Comparison of ENCODE assay signal across 11 mouse cellular contexts in genomic region chr9:96537615-96537919, GRCm38 (mm10). TPM values are rescaled to one million over a fixed set of nuclear protein-coding genes. Genes with fewer than 3 reads are reported as not detected.
DNase-seq lines count a peak whose midpoint lies in the region; ATAC-seq and TF ChIP-seq lines count a peak whose summit lies in the region.
"Had no signal": no experiment of that assay in that cellular context is flagged by ENCODE, and none has a peak within 500 bp of the region (broad histone marks: within the 10 kb centered on the region; RNA-seq: fewer than 3 reads in every experiment).

No protein-coding gene starts in this region.

- H3K9ac ChIP-seq in forebrain, embryonic 15.5 days (replicated peaks) = no peak overlapping the region
- H3K9ac ChIP-seq in forebrain, embryonic 11.5 days (ENCODE audit: low read length) = no peak overlapping the region
- H3K9ac ChIP-seq in kidney, embryonic 16.5 days (replicated peaks; ENCODE audit: low read length) = no peak overlapping the region

- TF ChIP-seq POLR2A in myocyte (IDR thresholded peaks at IDR 0.05; ENCODE audit: insufficient read length, low read depth) = no peak

- peaks cover 6% of the 10 kb centered on the region; the same call in 1 of the 2 replicates for H3K4me1 ChIP-seq in forebrain, embryonic 15.5 days
- H3K4me1 ChIP-seq in forebrain, embryonic 11.5 days (replicated peaks; ENCODE audit: control insufficient read depth, insufficient read depth, low read length) = peaks cover 3% of the 10 kb centered on the region; the same call in 1 of the 2 replicates
- peaks cover 12% of the 10 kb centered on the region for H3K4me1 ChIP-seq in kidney, embryonic 16.5 days (ENCODE audit: insufficient read depth, low read length)

- ATAC-seq in forebrain, embryonic 15.5 days (replicated peaks) = peak; percentile 18; the same call in 1 of the 2 replicates
- no peak for ATAC-seq in forebrain, embryonic 11.5 days (replicated peaks; ENCODE audit: low FRiP score)
- ATAC-seq in kidney, embryonic 16.5 days (ENCODE audit: low FRiP score, low TSS enrichment) = no peak

- H3K4me2 ChIP-seq in forebrain, embryonic 15.5 days (replicated peaks) = no peak overlapping the region
- no peak overlapping the region for H3K4me2 ChIP-seq in forebrain, embryonic 11.5 days (ENCODE audit: low read depth, low read length, severe bottlenecking)
- peak overlapping the region; percentile 72 for H3K4me2 ChIP-seq in kidney, embryonic 16.5 days (replicated peaks; ENCODE audit: low read depth, low read length)
- peak overlapping the region; percentile 53 for H3K4me2 ChIP-seq in myocyte (ENCODE audit: low read depth)

- H3K27me3 ChIP-seq in forebrain, embryonic 15.5 days = no peaks in the 10 kb centered on the region
- no peaks in the 10 kb centered on the region for H3K27me3 ChIP-seq in forebrain, embryonic 11.5 days (ENCODE audit: control insufficient read depth, insufficient read depth, low read length)
- H3K27me3 ChIP-seq in kidney, embryonic 16.5 days (ENCODE audit: insufficient read depth, low read length) = no peaks in the 10 kb centered on the region
- no peaks in the 10 kb centered on the region for H3K27me3 ChIP-seq in myocyte (ENCODE audit: control insufficient read depth, insufficient read depth, insufficient read length)

- peaks cover 13% of the 10 kb centered on the region; the same call in 1 of the 2 replicates for H3K36me3 ChIP-seq in forebrain, embryonic 15.5 days
- no peaks in the 10 kb centered on the region for H3K36me3 ChIP-seq in forebrain, embryonic 11.5 days (ENCODE audit: control insufficient read depth, insufficient read depth, low read length)
- peaks cover 8% of the 10 kb centered on the region for H3K36me3 ChIP-seq in kidney, embryonic 16.5 days (ENCODE audit: insufficient read depth, low read length)
- H3K36me3 ChIP-seq in myocyte (ENCODE audit: control insufficient read depth, insufficient read depth) = no peaks in the 10 kb centered on the region

- H3K9me3 ChIP-seq in forebrain, embryonic 15.5 days = no peaks in the 10 kb centered on the region
- H3K9me3 ChIP-seq in forebrain, embryonic 11.5 days (ENCODE audit: control insufficient read depth, low read length) = no peaks in the 10 kb centered on the region
- no peaks in the 10 kb centered on the region for H3K9me3 ChIP-seq in kidney, embryonic 16.5 days (ENCODE audit: low read length)

- H3K27ac ChIP-seq in forebrain, embryonic 15.5 days (replicated peaks) = no peak overlapping the region
- H3K27ac ChIP-seq in forebrain, embryonic 11.5 days (ENCODE audit: low read depth, low read length) = no peak overlapping the region
- H3K27ac ChIP-seq in kidney, embryonic 16.5 days (ENCODE audit: low read length) = peak overlapping the region; percentile 87

- no peak overlapping the region for H3K4me3 ChIP-seq in forebrain, embryonic 15.5 days
- H3K4me3 ChIP-seq in forebrain, embryonic 11.5 days (ENCODE audit: low read depth, low read length) = no peak overlapping the region
- no peak overlapping the region for H3K4me3 ChIP-seq in kidney, embryonic 16.5 days (ENCODE audit: low read length)
- no peak overlapping the region for H3K4me3 ChIP-seq in myocyte

- no peak for DNase-seq in forebrain, embryonic 11.5 days (ENCODE audit: low spot score)
- DNase-seq in kidney, postnatal 25 days = no peak
- DNase-seq in R1 (ENCODE audit: low read depth, low spot score) = peak; percentile 68
- no peak for DNase-seq in urinary bladder, postnatal 25 days (ENCODE audit: low spot score)
- no peak for DNase-seq in right cerebral cortex, adult 18-20 months
- DNase-seq: kidney, adult 9 months had no signal

- 95% methylated on average over 6 of the region's 6 CpGs for WGBS in forebrain, embryonic 15.5 days
- WGBS in forebrain, embryonic 11.5 days = 92% methylated on average over 6 of the region's 6 CpGs
- WGBS in kidney, embryonic 16.5 days = 81% methylated on average over 6 of the region's 6 CpGs

- no peak overlapping the region for H3ac ChIP-seq in myocyte (ENCODE audit: control insufficient read depth, insufficient read length)

- no peaks in the 10 kb centered on the region for H3K79me2 ChIP-seq in myocyte (ENCODE audit: control insufficient read depth, insufficient read depth)

TF ChIP-seq in myocyte, 11 proteins besides CTCF, POLR2A, EP300 and RAD21:
- TF ChIP-seq TCF12 (IDR thresholded peaks at IDR 0.05; ENCODE audit: insufficient read depth, poor library complexity, severe bottlenecking) (no peak), TCF3 (IDR thresholded peaks at IDR 0.05; ENCODE audit: insufficient read length, low read depth) (no peak), SRF (IDR thresholded peaks at IDR 0.05; ENCODE audit: control insufficient read depth, insufficient read length, low read depth) (no peak), MYOG (IDR thresholded peaks at IDR 0.05; ENCODE audit: control insufficient read depth in 1 of 3, insufficient read depth in 1 of 3, insufficient read length in 2 of 3, low read depth in 2 of 3) (no peak), REST (IDR thresholded peaks at IDR 0.05; ENCODE audit: insufficient read depth, insufficient read length) (no peak), MYOD1 (IDR thresholded peaks at IDR 0.05; ENCODE audit: control insufficient read depth in 1 of 3, insufficient read length in 2 of 3, low read depth in 2 of 3) (no peak), CEBPB (IDR thresholded peaks at IDR 0.05; ENCODE audit: insufficient read depth, poor library complexity, severe bottlenecking) (no peak), POLR2AphosphoS2 (IDR thresholded peaks at IDR 0.05; ENCODE audit: insufficient read length, low read depth) (no peak), MAX (IDR thresholded peaks at IDR 0.05; ENCODE audit: low read depth) (no peak), USF1 (IDR thresholded peaks at IDR 0.05; ENCODE audit: low read depth) (no peak), E2F4 (IDR thresholded peaks at IDR 0.05; ENCODE audit: insufficient read depth) (no peak)

RNA-seq across cellular contexts. Expression of gene Gm28729, which starts 12.5 kb away (rescaled TPM):
- 0.15 and 0.31 TPM in 2 replicates for polyA plus RNA-seq in forebrain, embryonic 15.5 days (2015; fragmentation: Nextera tagmentation; extraction: Ambion mirVana)
- polyA plus RNA-seq in forebrain, embryonic 11.5 days (2014; fragmentation: Nextera tagmentation; extraction: Ambion mirVana) = not detected in 2 replicates
- polyA plus RNA-seq in kidney, embryonic 16.5 days (2015; fragmentation: Nextera tagmentation; extraction: Ambion mirVana) = not detected in 2 replicates
- polyA plus RNA-seq in myocyte (2012; fragmentation: generic; extraction: Trizol) = not detected
- polyA plus RNA-seq: activated CD4-positive, CD25-positive, alpha-beta regulatory T cell, adult 4 months; limb, embryonic 11.5 days had no signal

RNA-seq across cellular contexts. Expression of gene Rnf7, which starts 59.1 kb away (rescaled TPM):
- 179 and 187 TPM in 2 replicates for polyA plus RNA-seq in forebrain, embryonic 15.5 days (2015; fragmentation: Nextera tagmentation; extraction: Ambion mirVana)
- 247 and 262 TPM in 2 replicates for polyA plus RNA-seq in forebrain, embryonic 11.5 days (2014; fragmentation: Nextera tagmentation; extraction: Ambion mirVana)
- 204 and 207 TPM in 2 replicates for polyA plus RNA-seq in kidney, embryonic 16.5 days (2015; fragmentation: Nextera tagmentation; extraction: Ambion mirVana)
- polyA plus RNA-seq in myocyte (2012; fragmentation: generic; extraction: Trizol) = 221 TPM

Comparison
In these comparisons a context has a peak if more than half of its experiments do, and no peak if none do; other contexts are left out.
1. H3K4me2 ChIP-seq: peak in kidney, embryonic 16.5 days (single experiment) and myocyte (single experiment); none in forebrain, embryonic 15.5 days (single experiment) and forebrain, embryonic 11.5 days (single experiment).